Mouse (Mus musculus) cerebellum, adult 2 months (tissue): ENCODE data around the gene Tcf7l2.

Source experiments
- CTCF ChIP-seq: fragments of 200-500 bp; IDR thresholded peaks from 2 replicates; pipeline ENCODE4 v1.5.1; 2011; ENCODE audit warnings: low read depth, mild to moderate bottlenecking, control low read depth, low read length, moderate library complexity, borderline replicate concordance; ENCODE audit not compliant: insufficient read depth
- POLR2A ChIP-seq: fragments of 200-500 bp; IDR thresholded peaks from 2 replicates; pipeline ENCODE4 v1.6.1; 2011; ENCODE audit warnings: low read length, control low read depth, borderline replicate concordance; ENCODE audit not compliant: insufficient read depth

DNA sequence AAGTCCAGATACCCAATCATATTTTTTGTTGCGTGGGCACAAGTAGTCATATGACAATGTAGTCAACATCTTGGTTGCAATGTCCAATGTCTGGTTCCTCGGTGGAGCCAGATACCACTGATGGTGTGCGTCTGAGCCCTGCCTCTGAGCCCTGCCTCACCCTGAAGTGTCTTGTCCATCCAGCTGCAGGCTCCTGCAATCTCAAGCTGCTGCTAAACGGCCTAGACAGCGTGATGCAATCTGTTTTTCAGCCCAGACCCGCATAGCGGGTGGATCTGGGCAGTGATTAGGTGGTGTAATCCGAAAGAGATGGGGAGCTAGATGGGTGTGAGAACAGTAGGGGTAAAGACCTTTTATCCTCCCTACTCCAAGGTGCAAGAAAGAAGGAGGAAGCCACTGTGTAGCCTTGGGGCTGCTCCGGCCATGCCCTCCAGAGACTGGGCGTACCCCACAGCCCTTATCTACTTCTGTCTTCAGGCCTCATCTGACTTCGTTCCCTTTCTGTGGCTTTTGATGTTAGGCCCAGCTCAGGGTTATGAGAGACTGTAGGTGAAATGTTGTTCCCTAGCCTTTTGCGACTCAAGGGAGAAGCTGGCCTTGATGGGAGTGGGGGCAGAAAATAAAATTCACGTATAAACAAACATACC is 86.1 kb downstream of the Tcf7l2 start:
- TF ChIP-seq POLR2A (no peak), CTCF (no peak)
